Mouse (Mus musculus): ENCODE measurements around the gene Asb3.
A peak's percentile ranks its signal among the peaks of the same experiment; 100 is the strongest.
"Not testable (repeated sequence)": the region's sequence is repeated elsewhere in the genome, so short reads cannot be mapped to it uniquely, and the experiment has no call there.

Gene Asb3

DNA sequence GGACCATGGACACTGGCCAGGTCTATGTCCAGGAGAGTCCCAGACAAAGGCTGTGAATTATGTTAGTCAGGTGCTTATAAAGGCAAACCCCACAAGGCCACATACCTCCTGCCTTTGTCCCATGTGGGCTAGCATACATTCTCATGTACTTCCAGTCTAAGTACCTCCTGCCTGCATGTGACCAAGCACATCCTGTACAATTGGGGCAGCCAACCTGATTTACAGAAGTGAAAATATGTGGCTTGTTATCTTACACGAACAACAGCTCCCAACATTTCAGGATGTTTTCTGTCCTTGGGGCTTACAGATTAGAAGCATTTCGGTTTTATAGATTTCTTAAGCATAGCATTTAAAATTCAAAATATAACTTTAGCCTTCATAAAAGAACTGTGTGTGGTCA, 114.8 kb downstream of the Asb3 start:
- DNase-seq (ENCODE audit: low read depth), result no peak

DNA sequence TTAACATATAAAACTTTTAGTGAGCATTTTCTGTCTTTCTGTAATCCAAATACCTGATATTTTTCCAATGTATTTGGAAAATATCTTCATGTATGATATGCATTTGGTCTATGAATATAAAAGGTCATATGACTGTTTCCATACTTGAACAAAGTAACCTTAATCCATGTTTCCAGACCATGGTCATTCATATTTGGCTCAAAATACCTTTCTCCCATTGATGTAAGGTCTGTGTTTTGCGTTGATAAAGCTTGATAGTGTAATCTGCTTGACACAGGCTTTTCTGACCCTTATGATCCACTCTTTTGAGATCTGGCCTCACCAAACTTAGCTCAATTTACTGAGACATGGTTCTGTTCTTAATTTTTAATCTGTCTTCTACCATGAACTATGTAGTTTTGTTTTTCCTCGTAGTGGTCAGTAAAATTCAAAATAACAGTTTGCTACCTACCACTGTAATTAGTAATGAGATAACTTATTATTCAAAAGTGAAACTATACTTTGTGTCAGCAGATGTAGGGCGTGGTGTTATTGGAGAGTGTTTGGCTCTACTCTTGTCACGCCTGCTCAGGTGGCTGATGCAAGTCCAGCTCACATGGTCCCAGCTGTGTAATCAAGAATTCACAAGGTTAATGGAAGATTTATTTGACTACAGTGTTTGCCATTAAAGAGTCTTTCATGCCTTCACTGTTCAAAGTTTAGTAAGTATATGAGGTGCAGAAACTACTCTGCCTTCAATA, 116.1 kb downstream of the Asb3 start:
- peak; percentile 88 for DNase-seq (ENCODE audit: low read depth)

DNA sequence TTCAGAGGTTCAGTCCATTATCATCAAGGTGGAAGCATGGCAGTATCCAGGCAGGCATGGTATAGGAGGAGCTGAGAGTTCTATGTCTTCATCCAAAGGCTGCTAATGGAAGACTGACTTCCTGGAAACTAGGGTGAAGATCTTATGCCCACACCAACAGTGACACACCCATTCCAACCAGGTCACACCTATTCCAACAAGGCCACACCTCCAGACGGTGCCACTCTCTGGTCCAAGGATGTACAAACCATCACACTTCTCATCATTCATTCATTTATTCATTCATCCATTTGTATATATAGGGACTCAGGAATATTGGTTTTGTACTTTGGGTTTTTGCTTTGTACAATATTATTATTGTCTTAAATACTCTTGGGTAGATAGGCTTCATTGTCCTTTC, 124.5 kb downstream of the Asb3 start:
- not testable (repeated sequence) for DNase-seq (ENCODE audit: low read depth)

DNA sequence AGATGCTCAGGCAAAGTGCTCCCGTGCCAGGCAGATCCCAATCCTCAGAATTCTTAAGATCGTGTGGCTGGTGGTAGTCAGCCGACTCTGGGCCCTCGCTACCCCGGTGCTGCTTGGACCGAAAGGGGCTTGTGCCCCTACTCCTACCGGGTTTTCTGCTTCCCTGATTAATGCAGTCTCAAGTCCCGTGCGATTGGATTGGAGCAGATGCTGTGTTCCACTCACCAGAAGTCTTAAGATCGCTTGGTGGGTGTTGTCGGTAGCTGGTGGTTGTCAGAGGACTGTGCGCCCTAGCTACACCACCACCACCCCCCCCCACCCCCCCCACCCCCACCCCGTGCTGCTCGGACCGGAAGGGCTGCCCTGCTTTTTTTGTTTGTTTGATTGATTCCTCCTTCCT, 132.2 kb downstream of the Asb3 start:
- not testable (repeated sequence) for DNase-seq (ENCODE audit: low read depth)

DNA sequence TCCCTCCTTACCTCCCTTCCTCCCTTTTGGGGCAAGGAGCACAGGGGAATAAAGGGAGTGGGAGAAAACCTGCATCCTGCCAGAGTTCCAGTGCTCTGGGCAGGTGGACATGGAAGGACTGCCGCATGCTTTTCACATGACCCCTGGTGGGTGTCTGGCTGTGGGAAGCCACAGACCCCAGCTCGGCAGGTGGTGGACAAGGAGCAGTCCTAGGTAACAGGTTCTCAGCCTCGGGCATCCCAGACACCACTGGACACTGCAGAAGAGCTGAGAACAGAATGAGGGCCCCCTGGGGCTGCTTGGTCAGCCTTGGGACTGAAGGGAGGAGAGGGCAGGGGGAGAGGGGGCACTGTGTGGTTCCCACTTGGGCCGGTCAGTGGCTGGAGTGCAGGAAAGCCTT, 149.7 kb downstream of the Asb3 start:
- DNase-seq (ENCODE audit: low read depth), result no peak

DNA sequence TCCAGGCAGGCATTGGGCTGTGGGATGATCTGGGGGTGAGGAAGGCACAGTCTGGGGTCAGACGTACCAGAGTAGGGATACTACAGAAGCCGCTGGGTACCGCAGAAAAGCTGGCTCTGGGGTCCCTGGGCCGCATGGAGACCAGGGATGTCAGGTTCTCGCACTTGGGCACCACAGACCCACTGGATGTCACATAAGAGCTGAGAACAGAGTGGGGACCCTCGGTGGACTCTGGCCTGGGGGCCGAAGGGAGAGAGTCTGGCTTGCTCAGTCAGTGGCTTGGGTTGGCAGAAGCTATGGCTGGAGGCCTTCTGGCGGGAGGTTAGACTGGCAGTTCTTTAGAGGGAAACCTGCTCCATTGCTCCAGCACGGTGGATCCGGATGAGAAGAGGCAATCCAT, 204.8 kb downstream of the Asb3 start:
- no peak for DNase-seq (ENCODE audit: low read depth)

DNA sequence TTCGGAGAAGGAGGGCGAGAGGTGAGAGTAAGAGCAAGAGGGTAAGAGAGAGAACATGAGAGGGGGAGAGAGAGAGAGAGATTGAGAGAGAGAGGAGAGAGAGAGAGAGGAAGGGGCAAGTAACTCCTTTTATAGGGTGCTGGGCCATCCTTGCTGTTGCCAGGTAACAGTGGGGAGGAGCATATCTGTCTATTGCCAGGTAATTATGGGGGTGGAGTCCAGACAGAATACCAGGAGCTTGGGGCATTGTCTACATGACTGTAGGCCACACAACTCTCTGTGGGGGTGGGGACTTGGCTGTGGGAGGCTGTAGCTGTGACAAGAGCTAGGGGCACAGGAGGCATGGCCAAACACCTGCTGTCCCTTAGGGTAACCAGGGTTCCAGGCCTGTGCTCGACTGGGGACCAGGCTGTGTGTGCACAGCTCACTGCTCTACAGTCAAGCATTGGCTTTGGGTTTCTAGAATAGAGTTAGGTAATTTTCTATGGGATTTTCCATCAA, 205.3 kb downstream of the Asb3 start:
- DNase-seq (ENCODE audit: low read depth), result no peak

DNA sequence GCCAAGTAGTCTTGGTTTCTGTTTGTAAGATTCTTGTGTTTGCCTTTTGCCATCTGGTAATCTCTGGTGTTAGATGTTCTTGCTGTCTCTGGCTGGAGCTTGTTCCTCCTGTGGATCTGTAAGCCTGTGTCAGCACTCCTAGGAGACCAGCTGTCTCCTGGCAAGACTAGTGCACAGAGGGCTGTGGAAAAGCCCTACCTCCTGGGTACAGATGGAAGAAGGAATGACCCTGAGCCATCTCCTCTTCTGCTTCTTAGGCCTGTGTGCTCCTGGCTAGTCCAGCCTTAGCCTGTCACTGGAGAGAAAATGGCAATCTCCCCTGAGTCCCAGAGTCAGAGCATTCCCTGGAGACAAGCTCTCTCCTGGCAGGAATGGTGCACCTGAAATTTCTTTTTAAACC, 214.3 kb downstream of the Asb3 start:
- DNase-seq (ENCODE audit: low read depth), result not testable (repeated sequence)

DNA sequence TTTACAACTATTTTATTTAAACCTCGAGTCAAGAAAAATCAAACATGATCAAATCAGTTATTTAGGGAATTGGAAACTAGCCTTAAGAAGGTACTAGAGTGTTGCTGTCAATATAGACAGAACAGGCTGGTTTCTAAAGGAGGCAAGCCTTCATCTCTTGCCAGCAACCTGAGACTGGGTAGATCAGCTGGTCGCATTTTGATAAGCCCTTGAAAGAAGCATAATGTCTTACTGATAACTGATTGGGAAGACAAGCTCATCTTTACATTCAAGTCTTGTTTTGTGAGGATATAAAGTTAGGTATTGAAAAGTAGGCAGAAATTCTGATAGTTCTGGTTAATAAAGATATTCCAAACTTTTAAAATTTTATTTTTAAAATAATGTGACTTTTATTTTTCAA, 217.0 kb downstream of the Asb3 start:
- DNase-seq (ENCODE audit: low read depth), result peak; percentile 31

DNA sequence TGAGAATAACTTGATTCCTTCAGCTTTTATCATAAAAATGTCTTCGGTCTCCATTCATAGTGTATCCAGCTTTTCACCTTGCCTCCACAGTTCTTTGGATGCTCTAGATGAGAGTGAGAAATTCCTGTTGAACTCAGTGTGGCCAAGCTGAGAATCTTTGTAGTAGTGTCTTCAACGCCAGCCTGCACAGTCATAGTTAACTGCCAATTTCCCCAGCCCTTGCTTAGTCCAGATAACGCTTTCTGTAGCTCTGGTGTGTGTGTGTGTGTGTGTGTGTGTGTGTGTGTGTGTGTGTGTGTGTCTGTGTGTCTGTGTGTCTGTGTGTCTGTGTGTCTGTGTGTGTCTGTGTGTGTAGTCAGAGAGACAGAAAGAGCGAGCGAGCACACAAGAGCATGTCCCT, 220.1 kb downstream of the Asb3 start:
- DNase-seq (ENCODE audit: low read depth), result no peak

DNA sequence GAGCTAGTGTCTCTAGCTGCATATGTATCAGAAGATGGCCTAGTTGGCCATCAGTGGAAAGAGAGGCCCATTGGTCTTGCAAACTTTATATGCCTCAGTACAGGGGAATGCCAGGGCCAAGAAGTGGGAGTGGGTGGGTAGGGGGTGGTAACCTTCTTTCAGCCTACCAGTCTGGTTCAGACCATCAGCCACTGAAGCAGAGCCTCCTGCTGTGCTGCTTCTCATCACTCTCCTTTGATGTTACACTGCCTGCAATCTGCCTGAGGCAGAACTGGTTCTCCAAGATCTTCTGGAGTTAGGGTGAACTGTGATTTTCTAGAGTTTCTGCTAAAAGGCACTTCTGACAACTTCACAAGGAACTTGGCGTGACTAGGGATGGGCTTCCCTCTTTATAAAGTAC, 241.7 kb downstream of the Asb3 start:
- DNase-seq (ENCODE audit: low read depth), result not testable (repeated sequence)

DNA sequence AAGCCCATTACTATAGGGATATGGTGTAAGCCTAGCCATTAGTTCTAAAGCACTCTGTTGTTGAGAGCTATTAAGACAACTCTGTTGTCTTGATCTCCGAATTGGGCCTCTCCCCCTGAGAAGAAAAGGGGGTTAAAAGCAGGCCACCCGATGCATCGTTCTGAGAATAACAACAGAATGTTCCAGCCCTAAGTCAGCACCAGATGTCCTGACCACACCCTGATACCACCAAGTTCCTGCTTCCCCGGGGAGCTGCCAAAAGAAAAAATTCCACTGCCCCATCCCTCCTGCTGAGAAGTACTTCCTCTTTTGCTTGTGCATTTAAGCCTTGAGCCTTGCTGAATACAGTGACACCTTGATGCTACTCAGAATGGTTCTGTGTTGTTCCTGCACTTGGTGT, 248.5 kb downstream of the Asb3 start:
- not testable (repeated sequence) for DNase-seq (ENCODE audit: low read depth)

DNA sequence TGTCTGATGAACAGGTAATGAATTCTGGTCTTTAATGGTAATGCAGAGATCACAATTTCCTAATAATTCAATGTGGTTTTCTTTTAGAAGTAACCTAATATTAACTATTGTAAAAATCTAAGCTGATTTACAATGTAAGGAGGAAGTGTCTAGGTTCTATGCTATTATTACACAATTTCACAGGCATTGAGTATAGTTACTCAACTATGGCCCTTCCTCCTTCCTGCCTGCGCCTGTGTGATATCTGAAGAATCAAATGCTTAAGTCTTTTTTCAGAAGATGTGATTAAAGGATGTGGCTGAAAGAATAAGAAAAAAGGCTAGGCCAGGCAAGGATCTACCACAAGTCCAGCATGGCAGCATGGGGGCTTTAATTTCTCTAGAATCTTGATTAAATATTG, 249.6 kb downstream of the Asb3 start:
- not testable (repeated sequence) for DNase-seq (ENCODE audit: low read depth)

DNA sequence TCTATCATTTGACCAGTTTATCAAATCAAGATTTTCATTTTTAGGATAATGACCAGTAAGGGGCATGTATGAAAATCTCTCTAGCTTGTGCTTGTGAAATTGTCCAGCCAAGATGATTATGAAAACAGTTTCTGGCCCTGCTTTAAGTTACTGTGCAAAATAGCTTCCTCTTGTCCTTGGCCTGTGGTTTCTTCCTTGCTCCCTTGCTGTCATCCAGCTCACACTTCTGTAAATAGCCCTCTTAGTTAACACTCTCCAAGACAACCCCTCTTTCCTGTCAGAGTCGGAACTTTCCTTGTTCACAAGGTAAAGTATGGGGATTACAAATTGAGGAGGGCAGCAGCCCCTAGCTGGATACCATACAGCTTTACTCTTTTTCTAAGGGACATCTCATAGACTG, 253.2 kb downstream of the Asb3 start:
- not testable (repeated sequence) for DNase-seq (ENCODE audit: low read depth)

Measured in c-Kit-positive CD71-positive TER-119-negative erythroid progenitor cells, embryonic 14.5 days (primary cell).